Mouse (Mus musculus) stomach, embryonic 16.5 days (tissue): Measurements from ENCODE around the gene Hist2h2aa1. TPM values are rescaled to one million over a fixed set of nuclear protein-coding genes. Genes with fewer than 3 reads are reported as not detected.
"Not testable (repeated sequence)": the region's sequence is repeated elsewhere in the genome, so short reads cannot be mapped to it uniquely, and the experiment has no call there.

Experiments
- ATAC-seq: fragments of 200-750 bp; cut with Nextera tagmentation; 2 replicates; pipeline ENCODE4 v1.8.0; 2017; ENCODE audit warnings: moderate number of reproducible peaks, moderate TSS enrichment; ENCODE audit not compliant: insufficient read depth, low FRiP score
- H3K27ac ChIP-seq: fragments of 300-500 bp; sonication (generic); 2 replicates; pipeline ENCODE4 v1.5.1; 2014; ENCODE audit warnings: low read length
- H3K27me3 ChIP-seq: fragments of 300-500 bp; sonication (generic); 2 replicates; pipeline ENCODE4 v1.6.1; 2014; ENCODE audit warnings: low read length, control low read depth, mixed read lengths; ENCODE audit not compliant: control insufficient read depth, insufficient read depth
- H3K36me3 ChIP-seq: fragments of 300-500 bp; sonication (generic); 2 replicates; pipeline ENCODE4 v1.6.1; 2014; ENCODE audit warnings: low read length; ENCODE audit not compliant: control insufficient read depth, insufficient read depth
- H3K4me1 ChIP-seq: fragments of 300-500 bp; sonication (generic); 2 replicates; pipeline ENCODE4 v1.6.1; 2014; ENCODE audit warnings: low read length, control low read depth, mixed read lengths; ENCODE audit not compliant: control insufficient read depth, insufficient read depth
- H3K4me2 ChIP-seq: fragments of 300-500 bp; sonication (generic); 2 replicates; pipeline ENCODE4 v1.6.1; 2014; ENCODE audit warnings: low read depth, low read length, mixed read lengths
- H3K4me3 ChIP-seq: fragments of 300-500 bp; sonication (generic); replicated peaks from 2 replicates; pipeline ENCODE4 v1.5.1; 2014; ENCODE audit warnings: mild to moderate bottlenecking, low read length
- H3K9ac ChIP-seq: fragments of 300-500 bp; sonication (generic); 2 replicates; pipeline ENCODE4 v1.6.1; 2014; ENCODE audit warnings: low read length
- H3K9me3 ChIP-seq: fragments of 300-500 bp; sonication (generic); replicated peaks from 2 replicates; pipeline ENCODE4 v1.6.1; 2016; ENCODE audit warnings: low read length, control low read depth; ENCODE audit not compliant: control insufficient read depth
- WGBS: fragments of 180-500 bp; shearing (Covaris S2); extraction: QIAGEN DNeasy Blood & Tissue Kit; methylation state at CpG from one replicate; pipeline ENCODE4 v1.1.7; 2014; 5-methylcytosine and 5-hydroxymethylcytosine counted together
- polyA plus RNA-seq: library from polyadenylated mRNA; unstranded; fragments of >200 nt; fragmentation: Nextera tagmentation; extraction: Ambion mirVana; gene quantifications from 2 replicates; pipeline ENCODE4 v1.2.1, GENCODE M21; 2015

Gene Hist2h2aa1
- polyA plus RNA-seq, 1 experiment from 2014 or later = 19.4 TPM

GRCm38 (mm10) chr3:96268051-96268775, 22.9 kb downstream of the Hist2h2aa1 start, which contains the start of gene Hist2h3b:
Gene Hist2h3b, plus strand, starts transcription at chr3:96268654.
- peak; percentile 77 for ATAC-seq
- Histone ChIP-seq H3K27me3 (no peaks in the 10 kb centered on the region), H3K4me2 (peak within 1 kb of the TSS; percentile 96), H3K4me1 (peaks cover 21% of the 10 kb centered on the region), H3K36me3 (no peaks in the 10 kb centered on the region), H3K27ac (peak within 1 kb of the TSS; percentile 92), H3K9me3 (no peaks in the 10 kb centered on the region), H3K4me3 (peak within 1 kb of the TSS; percentile 63), H3K9ac (peak within 1 kb of the TSS; percentile 75)
- 12% methylated on average over 29 of the region's 30 CpGs for WGBS

- H3K9ac ChIP-seq = peak overlapping the region; percentile 75
- not testable (repeated sequence) for H3K27me3 ChIP-seq, H3K9me3 ChIP-seq, H3K36me3 ChIP-seq
- whole genome bisulfite sequencing = 0% methylated on average over 11 of the region's 44 CpGs
- peak overlapping the region; percentile 92 for H3K27ac ChIP-seq
- peak overlapping the region; percentile 50 for H3K4me3 ChIP-seq
- peak; percentile 15; the same call in 1 of the 2 replicates for ATAC-seq
- H3K4me2 ChIP-seq = peak overlapping the region; percentile 69
- peaks cover 19% of the 10 kb centered on the region for H3K4me1 ChIP-seq
Observed at GRCm38 (mm10) chr3:96268776-96269378, 23.6 kb downstream of the Hist2h2aa1 start.

GRCm38 (mm10) chr3:96269511-96270474, 24.5 kb downstream of the Hist2h2aa1 start, which contains the start of gene Hist2h2bb:
Gene Hist2h2bb, plus strand, starts transcription at chr3:96269752.
- WGBS = under 1% methylated on average over 45 of the region's 45 CpGs
- ATAC-seq = peak; percentile 96
- H3K27ac ChIP-seq = peak within 1 kb of the TSS; percentile 92

DNA sequence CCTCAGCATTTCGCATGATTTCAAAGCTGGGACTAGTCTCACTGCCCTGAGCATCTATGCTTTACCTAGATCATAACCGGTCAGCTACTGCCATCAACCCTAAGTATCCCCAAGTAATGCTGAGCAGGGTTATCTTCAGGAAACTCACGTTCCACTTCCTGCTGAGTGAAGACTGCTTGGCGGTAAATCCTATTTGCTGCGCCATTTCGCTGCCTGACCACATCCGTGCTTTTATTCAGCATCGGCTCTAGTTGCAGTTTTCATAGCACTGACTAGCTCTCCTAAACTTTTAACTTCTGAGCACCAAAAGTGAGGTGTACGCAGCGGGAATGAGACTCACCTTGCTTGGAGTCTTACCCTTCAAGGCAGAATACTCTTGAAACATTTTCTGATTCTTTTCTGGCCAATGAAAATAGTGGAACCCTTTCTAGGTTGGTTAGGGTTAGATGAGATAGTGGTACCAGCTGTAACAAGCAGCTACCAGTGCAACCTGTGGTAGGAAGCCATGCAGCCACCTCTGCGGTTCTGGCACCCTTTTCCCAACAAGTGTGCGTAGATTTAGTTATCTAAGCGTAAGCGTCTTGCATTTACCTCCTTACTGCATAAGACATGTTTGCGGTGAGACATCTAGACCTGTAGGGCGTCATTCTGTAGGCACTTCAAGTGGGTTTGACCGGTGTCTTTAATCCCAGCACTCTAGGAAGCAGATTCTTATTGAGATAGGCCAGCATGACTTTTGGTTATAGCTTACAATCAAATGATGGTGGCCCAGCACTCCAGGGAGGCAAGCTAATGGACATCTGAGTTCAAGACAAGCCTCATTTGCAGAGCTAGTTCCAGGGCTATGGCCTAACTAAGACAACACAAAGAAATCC, 28.5 kb downstream of the Hist2h2aa1 start:
- Histone ChIP-seq H3K4me1 (peaks cover 7% of the 10 kb centered on the region; the same call in 1 of the 2 replicates), H3K9ac (no peak overlapping the region), H3K36me3 (no peaks in the 10 kb centered on the region), H3K9me3 (no peaks in the 10 kb centered on the region), H3K27me3 (no peaks in the 10 kb centered on the region), H3K4me3 (no peak overlapping the region), H3K4me2 (no peak overlapping the region), H3K27ac (no peak overlapping the region)
- 86% methylated on average over 17 of the region's 17 CpGs for WGBS
- no peak for ATAC-seq

More at GRCm38 (mm10) chr3:96269511-96270474, 24.5 kb downstream of the Hist2h2aa1 start, which contains the start of gene Hist2h2bb:
- Histone ChIP-seq H3K4me3 (peak within 1 kb of the TSS; percentile 63), H3K4me1 (peaks cover 10% of the 10 kb centered on the region; the same call in 1 of the 2 replicates), H3K36me3 (no peaks in the 10 kb centered on the region), H3K4me2 (peak within 1 kb of the TSS; percentile 96), H3K9me3 (no peaks in the 10 kb centered on the region), H3K9ac (peak within 1 kb of the TSS; percentile 80), H3K27me3 (no peaks in the 10 kb centered on the region)

- peaks cover 3% of the 10 kb centered on the region; the same call in 1 of the 2 replicates for H3K4me1 ChIP-seq
- no peaks in the 10 kb centered on the region for H3K36me3 ChIP-seq
- 12% methylated on average over 8 of the region's 8 CpGs for WGBS
- no peaks in the 10 kb centered on the region for H3K27me3 ChIP-seq
- peak overlapping the region; percentile 65 for H3K4me2 ChIP-seq
- H3K27ac ChIP-seq = peak overlapping the region; percentile 31; the same call in 1 of the 2 replicates
- H3K9me3 ChIP-seq = no peaks in the 10 kb centered on the region
- H3K4me3 ChIP-seq = peak overlapping the region; percentile 52
- peak overlapping the region; percentile 68 for H3K9ac ChIP-seq
- ATAC-seq = peak; percentile 27; the same call in 1 of the 2 replicates
Observed at GRCm38 (mm10) chr3:96277428-96277799, 32.1 kb downstream of the Hist2h2aa1 start.

DNA sequence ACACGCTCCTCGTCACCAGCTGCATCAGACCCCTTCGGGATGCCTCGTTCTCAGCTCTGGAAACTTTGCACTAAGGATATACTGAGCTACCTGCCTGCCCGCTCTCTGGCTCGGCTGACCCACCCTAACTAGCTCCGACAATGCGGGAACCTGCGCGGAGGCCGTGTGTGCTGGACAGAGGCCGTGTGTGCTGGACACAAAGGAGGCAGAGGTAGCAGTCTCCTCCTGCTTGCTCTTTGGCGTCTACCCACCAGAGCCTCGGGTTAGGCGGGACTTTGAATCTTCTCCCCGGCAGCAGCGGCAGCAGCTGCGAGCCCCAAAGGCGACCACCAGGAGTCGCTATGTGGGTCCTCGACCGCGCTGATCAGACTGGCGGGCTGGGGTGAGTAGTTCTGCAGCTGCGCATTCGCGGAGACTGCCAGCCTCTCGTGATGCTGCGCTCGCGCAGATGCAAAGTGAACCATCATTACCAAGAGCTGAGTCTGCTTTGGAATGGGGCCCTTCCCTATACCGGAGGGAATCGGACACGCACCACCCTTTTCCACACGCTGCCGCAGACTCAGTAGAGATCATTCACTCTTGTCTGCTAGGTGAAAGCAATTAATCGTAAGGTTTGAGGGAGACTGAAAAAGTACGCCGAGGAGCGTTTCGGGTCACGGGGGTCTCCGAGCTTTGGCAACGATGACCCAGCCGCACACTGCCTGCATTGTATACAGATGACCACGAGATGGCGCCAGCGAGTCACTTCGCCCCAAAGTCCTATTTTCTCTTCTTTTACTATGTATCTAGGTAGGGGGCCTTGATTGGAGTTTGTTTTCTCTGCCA, 32.7 kb downstream of the Hist2h2aa1 start:
- H3K27ac ChIP-seq = peak overlapping the region; percentile 70
- no peaks in the 10 kb centered on the region for H3K36me3 ChIP-seq
- H3K27me3 ChIP-seq = no peaks in the 10 kb centered on the region
- H3K9me3 ChIP-seq = no peaks in the 10 kb centered on the region
- ATAC-seq = peak; percentile 95
- H3K4me1 ChIP-seq = peaks cover 3% of the 10 kb centered on the region; the same call in 1 of the 2 replicates
- H3K4me2 ChIP-seq = peak overlapping the region; percentile 65
- peak overlapping the region; percentile 52 for H3K4me3 ChIP-seq
- under 1% methylated on average over 49 of the region's 49 CpGs for WGBS
- peak overlapping the region; percentile 68 for H3K9ac ChIP-seq

DNA sequence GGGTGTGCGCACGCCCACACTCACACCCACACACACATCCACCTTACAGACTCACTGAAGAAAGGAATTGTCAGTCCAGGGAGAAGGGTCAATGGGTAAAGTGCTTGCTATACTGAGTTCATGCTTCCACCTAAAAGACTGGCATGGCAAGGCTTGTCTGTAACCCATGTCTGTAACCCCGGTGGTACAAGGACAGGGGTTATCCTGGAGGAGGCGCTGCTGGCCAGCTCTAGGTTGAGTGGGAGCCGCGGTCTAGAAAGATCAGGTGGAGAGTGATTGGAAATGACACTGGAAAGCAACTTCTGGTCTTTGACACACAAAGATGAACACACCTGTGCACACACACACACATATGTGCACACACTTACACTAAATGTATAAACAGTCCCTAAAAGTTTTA, 35.4 kb downstream of the Hist2h2aa1 start:
- H3K36me3 ChIP-seq = no peaks in the 10 kb centered on the region
- 62% methylated on average over 6 of the region's 6 CpGs for WGBS
- no peak for ATAC-seq

More for the DNA sequence above, 35.4 kb downstream of the Hist2h2aa1 start:
- no peaks in the 10 kb centered on the region for H3K9me3 ChIP-seq
- H3K4me1 ChIP-seq = peaks cover 3% of the 10 kb centered on the region; the same call in 1 of the 2 replicates
- H3K27me3 ChIP-seq = peaks cover 7% of the 10 kb centered on the region
- no peak overlapping the region for H3K4me2 ChIP-seq
- no peak overlapping the region for H3K9ac ChIP-seq
- no peak overlapping the region for H3K27ac ChIP-seq
- no peak overlapping the region for H3K4me3 ChIP-seq
